Mouse (Mus musculus) testis, postnatal 10 days (tissue): ENCODE results near the gene Dhrs1.

ENCODE experiments used
- DNase-seq: peaks from one replicate; pipeline ENCODE4 v3.0.0; 2021; ENCODE audit warnings: low spot score

Gene Dhrs1

GRCm38 (mm10) chr14:55721076-55721475, 24.4 kb downstream of the Dhrs1 start:
- no peak for DNase-seq

DNA sequence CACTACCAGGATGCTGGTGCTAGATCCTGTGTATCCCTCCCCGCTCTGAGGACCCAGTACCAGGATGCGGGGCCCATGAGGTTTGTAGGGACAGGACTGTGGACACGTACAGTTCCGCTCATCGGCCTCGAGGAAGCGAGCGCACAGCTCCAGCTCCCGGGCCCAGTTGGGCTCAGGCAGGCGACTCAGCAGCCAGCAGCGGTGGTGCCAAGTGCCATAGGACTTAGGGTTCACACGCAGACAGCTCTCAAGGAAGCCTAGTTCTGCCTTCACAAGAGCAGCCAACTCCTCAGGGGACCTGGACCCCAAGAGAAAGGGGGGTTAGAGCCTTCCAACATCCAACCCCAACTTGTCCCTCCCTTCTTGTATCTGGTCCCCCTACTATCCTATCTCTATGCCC, 24.8 kb downstream of the Dhrs1 start:
- DNase-seq, result no peak

- DNase-seq, result no peak
Measured at GRCm38 (mm10) chr14:55719737-55720136, 25.8 kb downstream of the Dhrs1 start.

DNA sequence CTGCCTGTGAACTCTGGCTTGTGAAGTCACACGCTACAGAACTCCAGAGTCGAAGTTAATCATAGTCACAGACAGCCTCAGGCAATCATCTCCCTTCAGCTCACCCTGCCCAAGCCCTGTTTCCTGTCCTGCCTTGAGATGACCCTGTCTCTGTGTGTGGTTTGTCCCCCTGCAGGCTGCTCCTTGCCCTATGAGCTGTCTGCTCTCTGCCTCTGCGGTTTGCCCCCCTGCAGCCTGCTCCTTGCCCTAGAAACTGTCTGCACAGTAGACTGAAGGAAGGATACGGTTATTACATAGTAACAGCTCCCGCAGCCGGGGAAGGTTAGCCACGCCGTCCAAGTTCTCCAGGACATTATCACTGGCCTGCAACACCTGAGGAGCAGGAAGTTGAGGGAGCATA, 28.6 kb downstream of the Dhrs1 start:
- DNase-seq, result no peak

GRCm38 (mm10) chr14:55716271-55716670, 29.2 kb downstream of the Dhrs1 start:
- DNase-seq, result no peak

DNA sequence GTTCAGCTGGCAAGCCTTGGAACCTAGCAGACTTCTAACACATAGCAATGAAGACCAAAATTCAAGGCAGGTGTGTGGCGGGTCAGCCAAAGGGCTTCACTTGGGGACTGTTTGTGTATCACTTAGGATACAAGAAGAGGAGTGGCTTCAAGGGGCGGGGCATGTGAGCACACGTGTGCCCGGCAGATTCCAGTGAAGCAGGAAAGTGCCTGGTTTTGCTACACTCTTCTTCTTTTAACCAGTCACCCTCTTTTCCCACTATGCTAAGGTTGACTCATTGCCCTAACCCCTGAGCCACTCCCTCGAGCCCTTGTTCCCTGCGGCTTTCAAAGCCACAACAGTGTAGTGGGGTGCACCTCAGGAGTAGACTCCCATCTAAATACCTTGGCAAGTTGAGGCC, 30.6 kb downstream of the Dhrs1 start:
- no peak for DNase-seq

DNA sequence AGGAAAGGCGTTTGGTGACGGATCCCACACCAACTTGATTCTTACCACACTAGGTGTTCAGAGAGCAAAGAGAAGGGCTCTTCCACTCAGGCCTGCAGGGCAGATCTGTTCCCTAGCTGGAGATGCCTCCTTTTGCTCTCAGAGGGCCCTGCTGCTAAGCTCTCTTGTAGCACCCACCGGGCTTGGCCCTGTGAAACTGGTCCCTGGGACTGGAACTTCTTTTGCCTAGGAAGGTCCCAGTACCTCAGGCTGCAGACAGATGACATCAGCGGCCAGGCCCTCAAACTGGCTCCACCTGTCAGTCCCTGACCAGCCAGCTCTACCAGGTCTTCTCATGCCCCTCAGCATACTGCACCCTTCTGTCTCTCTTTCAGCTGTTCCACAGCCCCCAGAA, 31.8 kb downstream of the Dhrs1 start, which contains the start of gene Tgm1:
Gene Tgm1 (minus strand): TSS at position 198 of the 394 bp plus-strand sequence.
- no peak for DNase-seq

GRCm38 (mm10) chr14:55713007-55713728, 32.3 kb downstream of the Dhrs1 start:
- no peak for DNase-seq

DNA sequence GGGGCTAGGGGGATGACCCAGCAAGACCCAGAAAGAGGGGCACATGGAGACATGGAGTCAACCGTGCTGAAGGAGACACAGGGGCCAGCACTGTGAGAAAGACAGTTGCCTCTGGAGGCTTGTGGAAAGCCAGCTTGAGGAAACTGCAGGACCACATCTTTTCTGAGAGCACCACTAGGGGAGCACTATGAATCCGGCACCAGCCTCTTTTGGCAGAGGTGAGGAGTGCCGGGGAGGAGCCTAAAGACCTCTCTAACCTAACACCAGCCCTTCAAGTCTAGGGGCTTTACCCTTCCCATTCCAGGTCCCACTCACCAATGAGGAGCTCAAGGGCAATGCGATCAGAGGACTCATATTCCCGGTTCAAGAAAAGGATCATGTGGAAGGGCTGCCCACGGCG, 33.7 kb downstream of the Dhrs1 start:
- no peak for DNase-seq

- DNase-seq, result no peak
Measured at GRCm38 (mm10) chr14:55709509-55709908, 36.0 kb downstream of the Dhrs1 start.

- no peak for DNase-seq
Measured at GRCm38 (mm10) chr14:55707397-55707796, 38.1 kb downstream of the Dhrs1 start.

DNA sequence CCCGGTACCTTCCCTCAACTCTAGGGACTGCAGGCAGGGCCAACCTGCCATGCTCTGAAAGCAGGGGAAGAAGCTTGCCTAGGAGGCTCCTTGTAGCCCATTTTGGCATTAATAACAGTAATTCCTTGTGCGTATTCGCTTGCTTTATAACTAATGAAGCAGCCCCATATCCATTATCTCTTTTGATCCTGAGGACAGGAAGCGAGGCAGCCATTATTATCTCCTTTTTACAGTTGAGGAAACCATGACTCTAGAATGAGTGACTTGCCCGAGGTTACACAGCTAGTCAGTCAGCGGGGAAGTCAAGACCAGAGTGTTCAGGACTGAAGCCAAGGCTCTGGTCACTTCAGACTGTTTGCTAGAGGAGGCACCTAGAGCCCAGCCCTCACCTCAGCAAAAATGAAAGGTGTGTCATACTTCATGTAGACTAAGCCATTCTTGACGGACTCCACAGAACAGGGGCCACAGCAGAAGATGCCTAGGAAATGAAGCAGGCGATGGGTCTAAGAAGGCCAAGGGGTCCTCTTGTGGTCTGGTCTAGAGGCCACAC, 39.4 kb downstream of the Dhrs1 start:
- DNase-seq, result no peak

DNA sequence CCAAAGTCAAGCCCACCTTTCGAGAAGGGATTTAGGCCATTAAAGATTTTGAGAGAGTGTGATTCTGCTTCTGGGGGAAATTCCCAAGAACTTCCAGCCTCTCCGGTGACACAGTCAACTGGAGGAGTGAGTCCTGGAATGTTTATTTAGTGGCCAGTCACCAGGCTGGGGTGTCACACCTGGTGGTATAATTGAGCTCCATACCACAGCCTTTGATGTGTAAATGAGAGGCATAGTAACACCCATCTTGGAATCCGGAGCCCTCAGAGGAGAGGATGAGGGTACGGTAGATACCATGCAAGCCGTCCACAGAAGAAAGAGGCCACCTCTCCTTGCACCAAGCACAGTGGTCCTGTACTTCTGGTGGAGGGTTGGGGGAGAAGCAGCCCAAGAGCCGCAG, 42.7 kb downstream of the Dhrs1 start:
- DNase-seq, result no peak

GRCm38 (mm10) chr14:55701131-55701530, 44.4 kb downstream of the Dhrs1 start:
- DNase-seq, result no peak

- DNase-seq, result no peak
Measured at GRCm38 (mm10) chr14:55697226-55697625, 48.3 kb downstream of the Dhrs1 start.

- no peak for DNase-seq
Measured at GRCm38 (mm10) chr14:55689433-55689832, 56.1 kb downstream of the Dhrs1 start.
